Mouse (Mus musculus) retina, postnatal 1 day (tissue): ENCODE results near the gene Psrc1.
A peak's percentile ranks its signal among the peaks of the same experiment; 100 is the strongest.

Experiments
- DNase-seq: peaks from one replicate; pipeline ENCODE4 v3.0.0-alpha.2; 2012

Psrc1 gene

DNA sequence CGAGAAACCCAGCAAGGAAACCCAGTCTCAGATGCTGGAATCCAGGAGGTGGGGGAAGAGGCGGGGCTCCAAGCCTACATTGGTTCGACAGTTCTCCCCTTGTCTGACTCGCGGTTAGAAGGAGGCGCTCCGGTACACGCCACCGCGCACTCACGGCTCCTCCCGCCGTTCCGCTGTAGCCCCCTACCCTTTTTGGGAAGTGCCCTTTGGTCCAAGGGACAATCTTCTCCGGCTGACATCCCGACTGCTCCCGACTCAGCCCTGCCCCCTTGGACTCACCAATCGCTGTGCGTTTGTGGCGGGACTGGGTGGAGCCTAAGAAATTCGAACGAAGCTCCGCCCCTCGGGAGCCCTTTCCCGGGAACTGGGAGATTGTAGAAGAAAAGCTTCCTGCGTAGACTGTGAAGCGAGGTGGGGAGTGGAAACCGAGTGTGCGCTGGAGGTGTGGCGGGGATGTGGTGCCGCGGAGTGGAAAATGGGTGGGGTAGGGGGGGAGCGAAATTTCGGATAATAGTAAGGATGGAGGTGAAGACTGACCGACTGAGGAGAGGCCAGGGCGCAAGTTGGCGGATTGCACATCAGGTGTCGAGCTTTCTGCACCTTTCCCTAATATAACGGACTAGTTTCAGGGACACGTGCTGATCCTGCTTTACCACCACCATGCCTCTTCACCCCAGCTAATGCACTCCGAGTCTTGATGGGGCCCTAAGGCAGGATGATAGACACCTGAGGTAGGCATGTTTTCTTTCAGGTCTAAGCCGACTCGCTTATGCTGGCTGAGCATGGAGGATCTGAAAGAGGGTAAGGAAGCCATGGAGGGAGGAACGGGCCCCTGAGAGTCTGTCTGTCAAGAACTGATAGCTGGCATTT, at the start of gene Psrc1:
Gene Psrc1 (plus strand): TSS at position 355 of the 870 bp plus-strand sequence.
- DNase-seq = peak; percentile 93

DNA sequence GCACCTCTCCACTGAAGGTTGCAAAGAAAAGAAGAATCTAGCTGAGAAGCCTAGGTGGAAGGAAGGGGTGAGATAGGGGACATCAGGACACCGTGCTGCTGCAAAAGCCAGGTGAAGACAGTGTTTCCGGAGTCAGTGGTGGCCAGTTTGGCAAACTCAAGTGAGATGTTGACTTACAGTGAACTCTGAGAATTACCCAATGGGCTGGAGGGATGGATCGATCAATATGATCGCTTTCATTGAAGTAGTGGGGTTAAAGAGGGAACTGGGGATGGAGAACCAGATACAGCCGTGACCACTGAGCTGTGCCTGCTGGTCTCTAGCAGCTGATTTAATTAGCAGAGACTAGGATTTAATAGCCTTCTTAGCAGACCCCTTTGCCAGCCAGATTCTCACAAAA, 46.8 kb upstream of the Psrc1 start:
- no peak for DNase-seq

DNA sequence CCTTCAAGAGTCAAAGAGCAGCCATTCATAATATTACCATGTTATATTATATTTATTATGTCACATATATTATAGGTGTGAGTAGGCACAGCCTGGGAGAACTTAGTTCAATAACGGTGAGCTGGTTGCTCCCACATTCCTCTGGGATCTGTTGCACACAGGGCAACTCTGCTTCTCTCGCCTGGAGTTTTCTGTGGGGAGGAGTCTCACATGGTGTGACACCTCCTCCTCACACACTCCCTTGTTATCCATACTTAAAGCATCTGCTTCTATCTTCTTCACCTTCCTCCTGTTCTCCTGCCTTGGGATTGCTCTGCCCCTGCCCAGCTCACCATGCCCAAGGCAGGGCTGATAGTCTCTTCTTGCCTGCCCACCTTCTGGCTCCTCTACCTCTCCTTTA, 42.6 kb upstream of the Psrc1 start:
- DNase-seq = no peak

DNA sequence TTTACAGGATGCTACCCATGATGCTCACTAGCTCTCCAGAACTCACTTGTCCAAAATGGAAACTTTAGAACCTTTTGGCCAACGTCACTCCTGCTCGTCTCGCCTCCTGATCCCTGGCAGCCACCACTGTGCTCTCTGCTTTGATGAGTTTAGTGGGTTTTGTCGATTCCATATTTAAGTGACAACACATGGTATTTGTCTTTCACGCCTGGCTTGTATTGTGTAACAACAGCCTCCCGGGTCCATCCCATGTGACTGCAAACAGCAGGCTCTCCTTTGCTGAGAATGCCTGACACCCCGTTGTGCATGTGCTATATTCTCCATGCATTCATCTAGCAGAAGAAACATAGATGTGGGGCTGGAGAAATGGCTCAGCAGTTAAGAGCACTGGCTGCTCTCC, 41.5 kb upstream of the Psrc1 start:
- DNase-seq = no peak

DNA sequence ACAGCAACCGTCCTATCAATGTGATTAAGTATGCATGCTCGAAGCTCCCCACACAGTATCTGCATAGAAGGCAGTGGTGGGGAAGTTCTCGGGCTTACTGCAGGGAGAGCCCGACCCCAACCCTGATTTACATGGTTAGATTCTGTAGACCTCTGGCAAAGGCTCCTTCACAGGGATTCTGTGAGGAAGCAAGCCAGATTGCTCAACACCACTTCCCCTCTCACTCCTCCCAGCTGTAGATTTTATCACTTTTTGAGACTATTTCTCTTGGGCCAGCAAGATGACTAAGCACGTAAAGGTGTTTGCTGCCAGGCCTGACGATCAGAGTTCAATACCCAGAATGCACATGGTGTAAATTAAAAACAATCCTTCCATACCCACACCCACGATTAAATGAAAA, 37.8 kb upstream of the Psrc1 start:
- DNase-seq = no peak

DNA sequence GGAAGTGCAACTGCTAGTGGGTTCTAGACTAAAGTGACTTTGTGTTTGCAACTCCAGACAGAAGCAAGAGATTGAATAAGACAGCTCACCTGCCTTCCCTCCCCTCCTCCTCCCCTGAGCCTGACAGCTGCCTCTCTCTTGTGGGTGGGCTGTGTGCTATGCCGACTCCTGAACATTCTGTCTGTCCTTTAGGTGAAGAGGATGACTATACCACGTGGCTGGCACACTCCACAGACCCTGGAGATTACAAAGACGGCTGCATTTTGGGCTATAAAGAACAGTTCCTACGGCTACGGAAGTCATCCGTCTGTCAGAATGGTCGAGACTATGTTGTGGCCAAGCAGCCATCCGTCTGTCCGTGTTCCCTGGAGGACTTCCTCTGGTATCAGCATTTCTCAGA, 35.3 kb upstream of the Psrc1 start:
- no peak for DNase-seq

DNA sequence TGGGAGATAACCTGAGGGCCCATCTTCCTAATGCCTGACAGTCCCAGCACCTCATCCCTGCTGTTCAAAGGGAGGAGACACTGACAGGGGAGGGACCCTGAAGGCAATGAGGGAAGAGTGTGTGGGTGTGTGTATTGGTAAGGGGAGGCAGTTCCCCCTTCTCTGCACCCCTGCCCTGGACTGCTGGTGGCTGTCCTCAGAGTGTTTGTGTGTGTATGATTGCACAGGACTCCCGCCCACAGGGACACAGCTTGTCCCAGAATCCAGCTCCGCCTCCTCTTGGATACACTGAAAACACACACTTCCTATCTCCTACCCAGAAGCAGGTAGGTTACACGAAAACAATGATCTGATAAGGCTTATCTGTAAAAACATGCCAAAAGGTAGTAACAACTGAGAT, 28.4 kb upstream of the Psrc1 start:
- DNase-seq = no peak

DNA sequence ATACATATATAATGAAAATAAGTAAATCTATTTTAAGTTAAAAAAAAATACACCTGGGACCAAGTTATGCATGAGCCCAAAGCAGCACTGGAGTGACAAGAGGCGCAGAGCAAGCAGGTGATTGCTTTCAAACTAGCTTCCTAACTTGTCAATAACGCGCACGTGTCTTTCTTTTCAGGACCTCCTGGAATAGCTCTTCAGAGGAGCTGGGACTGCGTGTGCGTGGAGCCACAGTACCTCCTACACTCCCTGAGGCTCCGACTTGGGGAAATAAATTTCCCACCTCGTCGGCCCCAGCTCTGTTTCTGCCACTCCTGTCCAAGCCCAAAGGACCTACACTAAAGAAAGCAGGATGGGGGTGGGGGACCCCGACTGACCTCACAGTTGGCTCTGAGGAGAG, 26.6 kb upstream of the Psrc1 start:
- DNase-seq = no peak

DNA sequence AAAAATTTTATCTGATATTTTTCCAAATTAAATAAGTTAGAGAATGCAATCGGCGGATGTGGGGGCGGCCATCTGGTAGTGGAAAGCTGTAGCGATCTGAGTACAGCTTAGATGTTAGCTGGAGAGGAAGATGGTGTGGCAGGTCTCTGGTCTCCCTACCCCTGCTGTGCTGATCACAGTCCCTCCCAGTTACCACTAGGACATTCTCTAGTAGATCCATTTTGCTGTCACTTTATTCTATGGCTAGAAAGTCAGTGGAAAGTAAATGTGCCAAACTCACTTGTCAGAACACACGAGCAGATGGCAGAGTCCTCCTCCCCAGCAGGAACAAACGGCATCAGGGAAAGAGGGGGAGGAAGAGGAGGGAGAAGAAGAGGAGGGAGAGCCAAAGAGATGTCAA, 25.2 kb upstream of the Psrc1 start:
- DNase-seq = no peak

DNA sequence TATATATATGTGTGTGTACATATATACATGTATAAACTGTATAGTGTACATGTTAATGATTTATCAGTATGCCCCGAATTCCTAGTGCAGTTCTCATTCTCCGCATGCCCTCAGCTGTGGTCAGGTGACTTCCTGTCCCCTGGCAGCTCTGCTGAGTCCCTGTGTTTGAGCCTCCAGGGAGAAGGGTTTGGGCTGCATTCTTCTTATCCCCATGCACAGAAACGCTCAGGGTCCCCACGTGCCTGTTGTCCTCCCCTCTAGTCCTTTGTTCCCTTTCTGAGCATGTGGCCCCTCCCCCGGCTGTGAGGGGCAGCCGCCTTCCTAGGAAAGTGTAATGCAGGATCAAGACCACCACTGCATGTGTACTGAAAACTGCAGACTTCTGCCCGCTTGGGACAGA, 22.7 kb upstream of the Psrc1 start:
- peak; percentile 64 for DNase-seq

DNA sequence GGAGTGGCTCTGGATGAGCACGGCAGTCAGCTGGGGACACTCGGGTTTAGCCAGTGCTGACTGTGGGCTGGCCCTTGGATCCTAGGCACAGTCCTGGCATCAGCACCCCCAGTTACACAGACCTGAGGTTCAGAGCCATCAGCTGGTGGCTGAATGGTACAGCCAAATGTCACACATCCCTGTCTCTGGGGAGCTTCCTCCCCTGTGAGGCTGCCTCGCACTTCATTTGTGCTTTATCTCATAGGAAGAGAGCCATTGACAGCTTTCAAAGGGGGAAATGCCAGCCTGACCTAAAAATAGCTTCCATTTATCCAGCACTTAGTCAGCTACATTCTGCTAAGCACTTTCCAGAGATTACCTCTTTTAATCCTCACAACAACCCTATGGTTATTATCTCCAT, 20.0 kb upstream of the Psrc1 start:
- peak; percentile 64 for DNase-seq

DNA sequence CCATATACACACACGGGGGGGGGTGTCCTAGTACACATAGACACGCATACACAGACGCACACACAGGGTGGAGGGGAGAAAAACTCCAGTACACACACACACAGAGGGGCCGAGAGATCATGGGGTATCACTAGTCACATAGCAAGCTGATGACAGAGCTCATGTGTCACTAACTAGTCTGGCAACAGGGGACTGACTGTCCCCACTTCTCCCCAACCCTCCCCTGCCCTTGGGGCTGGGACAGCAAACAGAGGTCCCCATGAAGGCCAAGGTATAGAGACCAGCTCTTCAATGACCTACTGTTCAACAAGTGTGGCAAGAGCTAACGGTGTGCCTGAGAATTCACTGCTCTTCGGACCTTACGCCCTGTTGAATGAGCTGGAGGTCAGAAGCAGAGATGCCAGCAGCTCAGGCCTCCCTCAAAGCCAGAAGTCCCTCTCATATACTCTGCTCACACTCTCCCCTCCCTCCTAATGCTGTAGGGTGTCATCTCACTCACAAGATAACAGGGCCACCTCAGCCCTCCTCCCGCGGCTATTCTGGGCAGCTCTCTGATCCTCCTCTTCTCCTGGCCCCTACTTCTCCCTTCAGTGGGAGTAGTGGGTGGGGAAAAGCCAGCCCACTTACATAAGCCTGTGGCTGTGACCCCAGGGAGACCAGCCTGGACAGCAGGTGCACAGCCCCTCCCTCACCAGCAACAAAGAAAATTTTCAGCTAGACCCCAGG, 19.2 kb upstream of the Psrc1 start, which contains the start of gene Mybphl:
Gene Mybphl (plus strand): TSS at position 642 of the 726 bp plus-strand sequence.
- no peak for DNase-seq

DNA sequence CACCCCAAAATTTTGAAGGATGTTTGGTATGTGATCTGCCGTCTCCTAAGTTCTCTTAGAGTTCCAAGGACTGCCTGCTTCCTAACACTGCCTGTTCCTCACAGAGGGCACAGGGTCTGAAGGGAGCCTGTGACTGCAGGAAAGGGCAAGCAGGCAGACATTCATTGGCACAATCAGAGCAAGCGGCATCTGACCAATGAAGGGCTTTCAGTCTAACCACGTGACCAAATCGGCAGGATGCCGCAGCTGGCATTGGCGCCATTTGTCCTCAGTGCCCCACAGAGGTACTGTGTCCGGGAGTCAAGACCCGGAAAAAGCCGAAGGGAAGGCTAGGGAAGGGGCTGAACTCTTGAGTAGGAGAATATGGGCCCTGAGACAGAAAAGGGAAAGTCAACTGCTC, 16.5 kb upstream of the Psrc1 start:
- peak; percentile 63 for DNase-seq

DNA sequence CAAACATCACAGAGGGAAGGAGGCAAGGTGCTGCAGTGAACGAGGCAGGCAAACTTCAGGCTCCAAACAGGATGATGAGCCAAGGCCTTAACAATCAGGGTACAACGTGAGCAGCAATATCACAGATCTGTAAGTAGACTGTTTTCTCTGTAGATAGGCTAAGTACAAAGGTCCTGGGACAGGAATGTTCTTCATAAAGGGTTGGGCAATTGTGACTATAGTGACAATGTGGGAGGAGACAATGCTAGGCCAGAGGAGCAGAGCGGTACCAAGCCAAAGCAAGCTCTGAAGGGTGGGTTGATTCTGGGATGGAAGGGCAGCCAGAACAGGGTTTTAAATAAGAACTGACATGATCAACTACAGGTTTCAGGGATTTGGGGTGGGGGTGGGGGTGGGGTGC, 15.8 kb upstream of the Psrc1 start:
- DNase-seq = no peak

DNA sequence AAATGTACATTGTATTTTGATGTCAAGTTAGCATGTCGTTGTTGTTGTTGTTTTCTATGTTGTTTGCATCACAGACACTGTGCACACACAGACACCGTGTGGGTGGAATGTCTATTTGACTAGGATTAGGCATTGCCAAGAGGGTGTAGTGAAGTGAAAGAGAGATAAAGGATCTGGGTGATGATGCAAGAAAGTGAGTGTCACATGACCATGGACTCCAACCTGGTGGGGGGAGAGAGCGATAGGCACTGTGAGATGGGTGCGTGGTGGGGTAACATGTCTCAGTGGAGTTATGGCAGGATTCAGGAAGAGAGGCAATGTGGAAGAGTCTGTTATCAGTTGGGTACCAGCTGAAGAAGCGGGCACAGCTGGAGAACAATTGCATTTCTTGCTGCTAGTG, 14.9 kb upstream of the Psrc1 start:
- no peak for DNase-seq

DNA sequence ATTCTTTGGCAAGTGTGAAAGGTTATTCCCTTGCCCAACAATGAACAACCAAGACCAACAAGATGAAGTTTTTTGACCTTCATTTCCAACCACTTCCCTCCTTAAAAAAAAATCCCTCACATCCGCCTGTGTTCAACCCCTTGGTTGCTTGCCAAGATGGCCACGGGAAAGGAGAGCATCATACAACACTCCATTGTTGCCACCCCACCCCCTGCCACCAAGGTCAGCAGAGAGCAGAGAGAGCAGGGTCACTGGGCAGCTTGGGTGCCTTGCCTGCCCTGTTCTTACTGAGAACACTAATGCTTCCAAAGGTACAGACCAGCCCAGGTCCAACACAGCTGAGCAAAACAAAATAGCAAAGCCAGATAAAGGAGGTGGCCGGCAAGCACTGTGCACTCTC, 11.4 kb upstream of the Psrc1 start:
- DNase-seq = peak; percentile 65

DNA sequence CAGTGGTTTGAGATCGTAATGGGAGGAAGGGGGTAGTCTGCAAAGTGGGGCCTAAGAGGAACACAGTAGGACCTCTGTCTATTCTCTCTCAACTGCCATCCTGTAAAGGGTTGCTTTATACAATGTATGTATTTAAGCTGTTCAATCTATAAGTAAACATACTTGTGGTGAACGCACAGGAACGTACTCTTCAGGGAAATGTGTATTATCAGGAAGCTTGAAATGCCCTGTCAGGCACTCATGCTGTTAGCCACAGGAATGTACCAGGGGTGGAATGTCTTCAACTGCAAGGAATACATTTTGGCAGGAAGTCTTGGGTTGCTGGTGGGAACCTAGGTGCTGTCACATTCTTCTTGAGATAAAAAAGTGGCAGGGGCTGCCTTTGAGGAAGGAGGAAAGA, 10.9 kb upstream of the Psrc1 start:
- no peak for DNase-seq

DNA sequence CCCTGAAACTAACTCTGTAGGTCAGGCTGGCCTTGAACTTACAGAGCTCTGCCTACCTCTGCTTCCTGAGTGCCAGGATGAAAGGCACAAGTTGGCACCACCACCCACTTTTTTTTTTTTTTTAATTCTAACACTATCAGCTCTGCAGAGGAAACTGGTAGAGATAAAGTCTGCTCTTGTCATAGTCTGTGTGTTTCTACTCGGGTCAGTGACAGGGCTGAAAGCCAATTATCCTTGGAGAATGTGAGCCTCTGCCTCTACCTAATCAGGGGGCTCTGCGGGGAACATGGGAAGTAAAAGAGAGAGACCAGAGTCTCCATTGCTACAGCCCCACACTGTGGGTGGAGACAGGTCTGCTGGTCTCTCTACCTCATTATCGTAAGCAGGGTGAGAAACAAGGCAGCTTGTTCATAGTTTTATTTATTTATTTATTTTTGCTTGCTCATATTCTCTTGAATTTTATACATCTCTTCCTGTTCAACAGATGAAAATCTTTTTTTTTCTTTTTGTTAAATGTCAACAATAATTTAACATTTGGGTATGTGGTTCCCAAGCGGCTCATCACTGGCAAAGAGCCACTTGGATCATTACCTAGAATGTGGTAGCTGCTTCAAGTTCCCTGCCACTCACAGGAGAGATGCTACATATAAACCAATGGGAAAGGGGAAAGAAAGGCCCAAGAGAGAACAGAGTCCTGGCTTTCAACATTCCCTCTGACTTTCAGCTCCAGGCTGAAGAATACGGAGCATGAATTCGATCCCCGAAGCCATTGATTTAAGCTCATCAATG, 4.6 kb upstream of the Psrc1 start:
- no peak for DNase-seq

DNA sequence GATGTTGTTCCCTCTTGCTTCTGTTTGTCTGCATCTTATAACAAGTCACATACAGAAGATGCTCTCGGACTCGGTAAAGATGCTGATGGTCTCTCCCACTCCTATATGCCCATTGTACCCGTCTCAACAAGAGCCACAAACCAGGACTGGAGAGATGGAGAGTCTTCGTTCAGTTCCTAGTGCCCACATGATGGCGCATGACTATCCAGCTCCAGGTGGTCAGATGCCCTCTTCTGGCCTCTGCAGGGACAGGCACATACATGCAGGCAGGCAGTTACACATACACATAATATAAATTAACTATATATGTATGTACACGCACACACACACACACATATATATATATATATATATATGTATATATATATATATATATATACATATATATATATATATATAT, 2.9 kb upstream of the Psrc1 start:
- DNase-seq = no peak

DNA sequence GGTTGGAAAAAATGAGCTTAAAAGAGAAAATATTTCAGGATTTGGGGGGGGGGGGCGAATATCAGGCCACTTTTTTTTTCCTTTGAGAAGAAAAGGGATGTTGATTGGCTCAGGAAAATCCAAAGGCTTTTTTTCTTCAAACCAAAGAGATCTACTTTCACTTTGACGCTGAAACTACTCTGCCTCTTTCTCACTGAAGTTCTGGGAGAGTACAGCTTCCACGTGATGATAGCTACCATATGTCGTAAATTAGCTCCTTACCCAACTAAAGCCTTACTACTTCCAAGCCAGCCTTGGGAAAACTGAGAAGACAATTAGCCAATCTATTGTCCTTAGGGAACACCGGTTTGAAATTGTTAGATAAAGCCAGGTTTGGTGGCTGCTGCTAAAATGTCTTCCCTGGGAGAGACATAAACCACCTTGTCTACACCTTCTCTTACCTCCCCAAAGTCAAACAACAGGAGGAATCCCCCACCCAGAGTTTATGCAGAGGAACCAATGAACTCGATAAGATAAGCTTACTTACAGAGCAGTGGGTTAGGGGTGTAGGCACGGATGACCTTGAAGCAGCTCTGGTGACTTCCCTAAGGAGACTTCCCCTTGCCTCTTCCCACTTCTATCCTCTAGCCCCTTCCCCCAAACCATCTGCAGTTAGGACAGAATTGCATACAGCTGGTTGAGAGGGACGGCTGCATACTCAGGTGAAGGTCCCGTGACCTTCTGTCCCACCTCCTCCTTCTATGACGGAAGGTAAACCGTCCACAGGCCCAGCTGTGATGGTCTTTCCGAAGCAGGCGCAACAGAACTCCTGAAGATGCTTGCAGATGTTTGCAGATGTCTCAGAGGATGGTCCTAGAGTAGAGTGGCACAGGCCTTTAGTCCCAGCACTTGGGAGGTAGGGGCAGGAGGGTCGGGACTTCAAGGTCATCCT, 1.4 kb upstream of the Psrc1 start:
- no peak for DNase-seq

DNA sequence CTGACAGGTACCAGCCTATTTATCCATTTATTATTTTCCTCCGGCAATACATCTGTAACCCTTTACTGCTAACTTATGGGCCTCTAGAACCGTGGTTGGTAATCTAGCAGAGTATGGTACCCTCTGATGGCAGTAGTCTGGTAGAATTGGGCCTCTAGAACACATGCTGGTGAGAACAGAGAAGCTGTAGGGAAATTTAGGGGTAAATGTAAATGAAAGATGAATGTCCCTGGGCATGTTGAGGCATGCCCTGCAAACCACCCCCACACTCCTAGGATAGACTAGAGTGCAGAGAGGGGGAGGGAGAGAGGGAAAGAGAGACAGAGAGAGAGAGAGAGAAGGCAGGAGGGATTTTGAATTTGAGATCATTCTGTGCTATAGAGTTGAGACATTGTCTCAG, 786 bp downstream of the Psrc1 start:
- no peak for DNase-seq

DNA sequence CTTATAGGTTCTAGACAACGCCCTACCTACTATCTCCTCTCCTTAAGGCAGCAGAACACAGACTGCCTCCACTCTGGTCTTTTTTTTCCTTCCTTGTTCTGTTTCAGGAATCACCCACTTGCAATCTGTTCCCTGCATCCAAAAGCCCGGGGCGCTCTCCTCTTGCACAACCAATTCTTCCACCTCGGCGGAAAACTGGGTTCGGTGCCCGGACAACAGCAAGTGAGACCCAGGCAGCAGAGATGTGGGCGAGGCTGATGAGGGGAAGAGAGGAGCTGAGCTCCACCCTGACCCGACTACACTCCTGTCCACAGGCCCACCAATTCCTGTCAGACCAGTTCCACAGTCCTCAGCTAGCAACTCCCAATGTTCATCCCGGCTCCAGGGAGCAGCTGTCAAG, 2.5 kb downstream of the Psrc1 start:
- no peak for DNase-seq
